Mouse (Mus musculus): ENCODE data around the gene Oip5. TPM values are rescaled to one million over a fixed set of nuclear protein-coding genes. Genes with fewer than 3 reads are reported as not detected.

Oip5 gene
- 5.6 and 6.6 TPM in 2 replicates for polyA plus RNA-seq (2015; fragmentation: Nextera tagmentation; extraction: Ambion mirVana)

GRCm38 (mm10) chr2:119618199-119618982, at the start of gene Oip5, which contains the start of gene Nusap1:
Oip5 (minus strand) TSS chr2:119618469.
Nusap1 (plus strand) TSS chr2:119618298.

GRCm38 (mm10) chr2:119662220-119663182, 44.2 kb upstream of the Oip5 start, which contains the start of gene Ndufaf1:
Ndufaf1 (minus strand) TSS chr2:119662827.

Other genes with a start within 250 kb of the Oip5 start
- gene Ino80, start 140.8 kb downstream of the Oip5 start, polyA plus RNA-seq (2015; fragmentation: Nextera tagmentation; extraction: Ambion mirVana), result 1.8 and 2.5 TPM in 2 replicates
- 0.09 and 0.29 TPM in 2 replicates for gene Exd1, start 70.8 kb downstream of the Oip5 start, polyA plus RNA-seq (2015; fragmentation: Nextera tagmentation; extraction: Ambion mirVana)
- gene Chp1, start 70.8 kb downstream of the Oip5 start, polyA plus RNA-seq (2015; fragmentation: Nextera tagmentation; extraction: Ambion mirVana), result 39.3 and 59.0 TPM in 2 replicates
- 14.5 and 16.6 TPM in 2 replicates for gene Nusap1, start 171 bp downstream of the Oip5 start, polyA plus RNA-seq (2015; fragmentation: Nextera tagmentation; extraction: Ambion mirVana)
- gene Ndufaf1, start 44.4 kb upstream of the Oip5 start, polyA plus RNA-seq (2015; fragmentation: Nextera tagmentation; extraction: Ambion mirVana), result 62.8 and 64.0 TPM in 2 replicates
- gene Rtf1, start 56.6 kb upstream of the Oip5 start, polyA plus RNA-seq (2015; fragmentation: Nextera tagmentation; extraction: Ambion mirVana), result 31.1 and 34.4 TPM in 2 replicates
- 0.26 and 0.71 TPM in 2 replicates for gene Itpka, start 123.9 kb upstream of the Oip5 start, polyA plus RNA-seq (2015; fragmentation: Nextera tagmentation; extraction: Ambion mirVana)
- gene Ltk, start 142.0 kb upstream of the Oip5 start, polyA plus RNA-seq (2015; fragmentation: Nextera tagmentation; extraction: Ambion mirVana), result not detected in 2 replicates
- gene Rpap1, start 169.1 kb upstream of the Oip5 start, polyA plus RNA-seq (2015; fragmentation: Nextera tagmentation; extraction: Ambion mirVana), result 9.7 and 9.9 TPM in 2 replicates
- gene Tyro3, start 179.3 kb upstream of the Oip5 start, polyA plus RNA-seq (2015; fragmentation: Nextera tagmentation; extraction: Ambion mirVana), result 2.9 and 3.2 TPM in 2 replicates

Data from skeletal muscle tissue, postnatal 0 days (tissue).